Mouse (Mus musculus) hindbrain, embryonic 11.5 days (tissue): ENCODE measurements around the gene Vamp8. TPM values are rescaled to one million over a fixed set of nuclear protein-coding genes. Genes with fewer than 3 reads are reported as not detected.

Experiments used
- ATAC-seq: fragments of 200-750 bp; cut with Nextera tagmentation; 2 replicates; pipeline ENCODE4 v1.8.0; 2017; ENCODE audit warnings: mild to moderate bottlenecking, moderate TSS enrichment, moderate library complexity; ENCODE audit not compliant: low FRiP score
- DNase-seq: peaks from one replicate; pipeline ENCODE4 v3.0.0-alpha.2; 2015; ENCODE audit warnings: low spot score
- H3K27ac ChIP-seq: fragments of 300-500 bp; sonication (generic); 2 replicates; pipeline ENCODE4 v1.5.1; 2014; ENCODE audit warnings: mild to moderate bottlenecking, low read depth, low read length
- H3K27me3 ChIP-seq: fragments of 300-500 bp; sonication (generic); 2 replicates; pipeline ENCODE4 v1.6.1; 2014; ENCODE audit warnings: mild to moderate bottlenecking, low read length, moderate library complexity, mixed read lengths; ENCODE audit not compliant: control insufficient read depth, insufficient read depth
- H3K36me3 ChIP-seq: fragments of 300-500 bp; sonication (generic); 2 replicates; pipeline ENCODE4 v1.6.1; 2014; ENCODE audit warnings: mild to moderate bottlenecking, low read length, moderate library complexity, mixed read lengths; ENCODE audit not compliant: control insufficient read depth, insufficient read depth
- H3K4me1 ChIP-seq: fragments of 300-500 bp; sonication (generic); replicated peaks from 2 replicates; pipeline ENCODE4 v1.6.1; 2014; ENCODE audit warnings: low read length, mixed read lengths; ENCODE audit not compliant: control insufficient read depth, insufficient read depth
- H3K4me2 ChIP-seq: fragments of 300-500 bp; sonication (generic); replicated peaks from 2 replicates; pipeline ENCODE4 v1.6.1; 2014; ENCODE audit warnings: mild to moderate bottlenecking, low read depth, low read length
- H3K4me3 ChIP-seq: fragments of 300-500 bp; sonication (generic); 2 replicates; pipeline ENCODE4 v1.5.1; 2014; ENCODE audit warnings: low read depth, low read length
- H3K9ac ChIP-seq: fragments of 300-500 bp; sonication (generic); 2 replicates; pipeline ENCODE4 v1.6.1; 2014; ENCODE audit warnings: low read depth, low read length
- H3K9me3 ChIP-seq: fragments of 300-500 bp; sonication (generic); 2 replicates; pipeline ENCODE4 v1.6.1; 2016; ENCODE audit warnings: low read length; ENCODE audit not compliant: control insufficient read depth
- WGBS: fragments of 180-500 bp; shearing (Covaris S2); extraction: QIAGEN DNeasy Blood & Tissue Kit; methylation state at CpG from one replicate; pipeline ENCODE4 v1.1.7; 2014; 5-methylcytosine and 5-hydroxymethylcytosine counted together
- polyA plus RNA-seq: library from polyadenylated mRNA; unstranded; fragments of >200 nt; fragmentation: Nextera tagmentation; extraction: Ambion mirVana; gene quantifications from 2 replicates; pipeline ENCODE4 v1.2.1, GENCODE M21; 2014

Vamp8 gene
- polyA plus RNA-seq, 1 experiment from 2014 or later: 35.2 TPM

DNA sequence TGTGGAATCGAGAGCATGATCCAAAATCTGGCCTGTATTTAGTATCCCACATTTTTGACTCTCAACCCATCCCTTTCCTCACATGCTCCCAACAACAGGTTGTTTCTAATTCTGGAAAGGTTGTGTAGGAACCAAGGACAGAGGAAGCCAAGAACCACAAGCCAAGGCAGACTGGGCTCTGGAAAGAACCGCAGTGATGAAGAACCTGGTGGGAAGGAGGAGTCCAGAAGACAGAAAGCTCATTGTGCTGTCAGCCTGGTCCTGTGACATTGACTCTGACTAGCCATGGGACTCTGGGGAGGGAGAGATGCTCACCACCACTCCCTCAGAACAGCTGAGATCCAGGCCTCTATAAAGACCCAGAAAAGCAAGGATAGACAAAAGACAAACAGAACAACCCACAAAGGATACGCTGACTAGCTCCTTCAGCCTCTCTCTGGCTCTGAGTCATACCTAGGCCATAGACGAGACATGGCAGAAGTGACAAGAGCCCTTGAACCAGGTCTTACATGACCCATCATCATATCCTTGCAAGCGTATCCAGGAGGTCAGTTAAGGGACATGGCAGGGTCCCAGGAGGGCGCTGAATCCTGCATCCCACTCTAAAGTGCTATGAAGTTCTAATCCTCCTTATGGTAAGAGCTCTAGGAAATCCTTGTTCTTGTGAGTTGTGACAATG is 7.2 kb downstream of the Vamp8 start:
- Histone ChIP-seq H3K36me3 (no peaks in the 10 kb centered on the region), H3K27me3 (peaks cover 19% of the 10 kb centered on the region), H3K4me1 (0 out of 2 replicates have a peak, but pooled peaks cover 2% of the 10 kb centered on the region), H3K4me3 (no peak overlapping the region), H3K9me3 (no peaks in the 10 kb centered on the region), H3K9ac (no peak overlapping the region), H3K4me2 (no peak overlapping the region), H3K27ac (no peak overlapping the region)
- ATAC-seq (no peak), DNase-seq (no peak)
- WGBS: 84% methylated on average over 6 of the region's 6 CpGs

DNA sequence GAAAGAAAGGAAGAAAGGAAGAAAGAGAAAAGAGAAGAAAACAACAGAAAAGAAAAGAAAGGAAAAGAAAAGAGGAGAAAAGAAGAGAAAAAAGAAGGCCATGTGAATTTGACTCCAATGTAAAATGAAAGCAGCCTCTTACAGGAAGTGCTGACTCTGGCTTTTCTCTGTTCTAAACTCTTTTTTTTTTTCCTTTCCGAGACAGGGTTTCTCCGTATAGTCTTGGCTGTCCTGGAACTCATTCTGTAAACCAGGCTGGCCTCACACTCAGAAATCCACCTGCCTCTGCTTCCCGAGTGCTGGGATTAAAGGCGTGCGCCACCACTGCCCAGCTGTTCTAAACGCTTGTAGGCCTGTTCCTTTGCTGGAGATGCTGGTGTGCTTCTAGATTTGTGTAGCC is 8.0 kb downstream of the Vamp8 start:
- WGBS: 89% methylated on average over 6 of the region's 6 CpGs
- no peaks in the 10 kb centered on the region for H3K36me3 ChIP-seq
- peaks cover 19% of the 10 kb centered on the region for H3K27me3 ChIP-seq
- no peak overlapping the region for H3K9ac ChIP-seq
- H3K4me1 ChIP-seq: 0 out of 2 replicates have a peak, but pooled peaks cover 2% of the 10 kb centered on the region
- no peak for ATAC-seq
- no peaks in the 10 kb centered on the region for H3K9me3 ChIP-seq
- H3K27ac ChIP-seq: no peak overlapping the region
- no peak for DNase-seq
- no peak overlapping the region for H3K4me3 ChIP-seq
- H3K4me2 ChIP-seq: no peak overlapping the region

- DNase-seq: peak; percentile 59
- peak within 1 kb of the TSS; percentile 58 for H3K4me2 ChIP-seq
- H3K9me3 ChIP-seq: no peaks in the 10 kb centered on the region
- peak within 1 kb of the TSS; percentile 49 for H3K9ac ChIP-seq
- 2% methylated on average over 40 of the region's 49 CpGs for WGBS
- ATAC-seq: peak; percentile 66; the same call in 1 of the 2 replicates
- H3K4me1 ChIP-seq: 0 out of 2 replicates have a peak, but pooled peaks cover 2% of the 10 kb centered on the region
- H3K27ac ChIP-seq: peak within 1 kb of the TSS; percentile 10; the same call in 1 of the 2 replicates
- peaks cover 19% of the 10 kb centered on the region for H3K27me3 ChIP-seq
- no peaks in the 10 kb centered on the region for H3K36me3 ChIP-seq
- peak within 1 kb of the TSS; percentile 41 for H3K4me3 ChIP-seq
Observed at GRCm38 (mm10) chr6:72380131-72380770, 10.3 kb downstream of the Vamp8 start, which contains the start of gene Vamp5. TSS of gene Vamp5 (minus strand) at chr6:72380468.

GRCm38 (mm10) chr6:72379377-72380130 is 10.9 kb downstream of the Vamp8 start:
- WGBS: 44% methylated on average over 7 of the region's 7 CpGs
- Histone ChIP-seq H3K4me3 (peak overlapping the region; percentile 41), H3K36me3 (no peaks in the 10 kb centered on the region), H3K9ac (peak overlapping the region; percentile 49; the same call in 1 of the 2 replicates), H3K9me3 (no peaks in the 10 kb centered on the region), H3K4me2 (peak overlapping the region; percentile 58; the same call in 1 of the 2 replicates), H3K27me3 (peaks cover 19% of the 10 kb centered on the region), H3K4me1 (0 out of 2 replicates have a peak, but pooled peaks cover 2% of the 10 kb centered on the region), H3K27ac (peak overlapping the region; percentile 10; the same call in 1 of the 2 replicates)
- DNase-seq (no peak), ATAC-seq (no peak; the same call in 1 of the 2 replicates)

DNA sequence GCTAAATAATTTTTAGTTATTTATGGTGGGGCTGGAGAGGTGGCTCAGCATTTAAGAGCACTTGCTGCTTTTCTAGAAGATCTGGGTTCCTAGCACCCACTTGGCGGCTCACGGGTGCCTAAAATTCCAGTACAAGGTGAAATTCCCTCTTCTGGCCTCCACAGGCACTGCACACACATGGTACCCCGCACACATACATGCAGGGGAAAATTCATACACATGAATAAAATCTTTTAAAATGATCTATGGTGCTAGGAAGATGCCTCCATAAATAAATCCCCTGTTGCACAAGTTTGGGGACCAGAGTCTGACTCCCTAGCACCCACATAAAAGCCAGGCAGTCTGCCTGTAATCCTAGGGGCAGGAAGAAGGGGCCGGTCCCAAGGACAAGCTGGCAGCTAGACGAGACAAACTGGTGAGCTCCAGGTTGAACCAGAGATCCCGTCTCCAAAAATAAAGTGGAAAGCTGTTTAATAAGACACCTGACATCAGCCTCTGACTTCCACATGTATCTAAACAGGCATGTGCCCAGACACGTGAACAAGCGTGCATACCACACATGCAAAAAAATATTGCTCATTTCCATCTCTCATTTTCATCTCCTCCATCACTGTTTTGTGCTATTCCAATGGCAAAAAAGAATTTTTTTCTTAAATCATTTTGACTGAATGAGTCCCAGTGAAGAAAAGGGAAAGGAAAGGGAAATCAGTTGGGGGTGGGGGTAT is 11.8 kb downstream of the Vamp8 start:
- DNase-seq (no peak), ATAC-seq (no peak)
- Histone ChIP-seq H3K9me3 (no peaks in the 10 kb centered on the region), H3K27ac (no peak overlapping the region), H3K27me3 (peaks cover 19% of the 10 kb centered on the region), H3K9ac (no peak overlapping the region), H3K4me2 (no peak overlapping the region), H3K4me3 (no peak overlapping the region), H3K36me3 (no peaks in the 10 kb centered on the region), H3K4me1 (0 out of 2 replicates have a peak, but pooled peaks cover 2% of the 10 kb centered on the region)
- WGBS: 89% methylated on average over 8 of the region's 8 CpGs

DNA sequence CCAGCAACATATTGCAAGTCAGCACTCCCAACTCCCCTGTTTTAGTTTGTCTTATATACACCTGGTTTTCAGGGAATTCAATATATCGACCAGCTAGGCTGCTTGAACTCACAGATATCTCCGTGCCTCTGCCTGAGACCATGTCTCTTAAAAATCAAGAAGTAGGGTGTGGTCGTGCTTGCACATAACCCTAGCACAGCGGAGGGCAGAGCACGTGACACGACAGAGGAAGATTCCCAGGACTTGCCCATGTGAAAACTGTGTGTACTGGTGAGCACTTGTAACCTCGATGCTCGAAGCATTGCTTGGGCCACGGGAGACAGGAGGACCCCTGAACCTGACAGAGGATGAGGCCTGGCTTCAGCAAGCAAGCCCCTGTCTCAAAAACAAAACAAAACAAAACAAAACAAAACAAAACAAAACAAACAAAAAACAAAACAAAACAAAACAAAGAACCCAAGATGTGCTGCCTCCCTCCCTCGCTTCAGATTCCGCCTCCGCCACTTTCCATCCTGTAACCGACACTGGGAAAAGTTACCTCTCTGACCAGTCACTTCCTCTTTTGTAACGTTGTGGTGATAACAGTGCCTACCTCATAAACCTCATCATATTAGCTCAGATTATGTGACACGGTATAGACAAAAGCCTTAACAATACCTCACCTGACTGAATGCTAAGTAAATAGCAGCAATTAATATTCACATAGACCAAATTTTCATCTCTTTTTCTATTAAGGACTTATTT is 15.5 kb downstream of the Vamp8 start:
- Histone ChIP-seq H3K4me1 (0 out of 2 replicates have a peak, but pooled peaks cover 2% of the 10 kb centered on the region), H3K9me3 (no peaks in the 10 kb centered on the region), H3K36me3 (no peaks in the 10 kb centered on the region), H3K4me3 (no peak overlapping the region), H3K9ac (no peak overlapping the region), H3K27me3 (peaks cover 12% of the 10 kb centered on the region), H3K27ac (no peak overlapping the region), H3K4me2 (no peak overlapping the region)
- DNase-seq: no peak
- 86% methylated on average over 15 of the region's 15 CpGs for WGBS
- ATAC-seq: no peak

DNA sequence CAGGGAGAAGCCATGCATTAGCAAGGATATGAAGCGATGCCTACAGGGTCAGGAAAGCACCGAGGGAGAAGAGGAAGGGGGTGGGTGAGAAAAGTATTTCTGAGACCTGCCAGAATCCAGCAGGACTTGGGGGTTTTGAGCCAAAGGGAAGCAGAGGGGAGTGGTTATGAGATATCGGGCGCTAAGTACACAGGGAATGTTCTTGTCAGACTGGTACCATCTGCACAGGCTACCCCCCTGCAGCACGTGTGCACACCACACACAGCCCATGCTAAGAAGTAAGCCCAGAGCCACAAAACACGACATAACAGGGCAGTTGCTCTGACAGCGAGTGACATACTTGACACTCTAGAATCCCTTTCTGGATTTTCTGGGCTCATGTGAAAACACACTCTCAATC is 16.3 kb downstream of the Vamp8 start:
- WGBS: 77% methylated on average over 7 of the region's 7 CpGs
- Histone ChIP-seq H3K27me3 (peaks cover 4% of the 10 kb centered on the region; the same call in 1 of the 2 replicates), H3K4me2 (no peak overlapping the region), H3K36me3 (no peaks in the 10 kb centered on the region), H3K4me3 (no peak overlapping the region), H3K4me1 (no peaks in the 10 kb centered on the region), H3K9ac (no peak overlapping the region), H3K27ac (no peak overlapping the region), H3K9me3 (no peaks in the 10 kb centered on the region)
- ATAC-seq (no peak), DNase-seq (no peak)
